Mouse (Mus musculus): ENCODE data around the gene Slc25a41.

DNA sequence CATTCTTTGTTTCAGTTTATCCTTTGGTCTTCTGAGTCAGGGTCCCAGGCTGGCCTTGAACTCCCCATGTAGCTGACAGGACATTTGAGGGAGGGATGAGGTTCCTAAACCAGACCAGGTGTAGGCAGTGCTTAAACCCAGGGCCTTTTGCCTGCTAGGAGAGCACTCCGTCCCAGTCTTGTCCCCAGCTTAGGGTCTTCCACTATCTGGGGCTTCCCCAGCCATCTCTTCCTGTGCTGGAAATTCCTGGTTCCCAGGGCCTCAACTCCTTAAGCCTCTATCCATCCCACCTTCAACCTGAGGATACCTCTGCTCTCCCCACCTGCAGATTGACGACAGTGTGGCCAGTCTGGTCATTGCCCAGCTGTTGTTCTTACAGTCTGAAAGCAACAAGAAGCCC, 50.5 kb downstream of the Slc25a41 start:
- no peak for TF ChIP-seq POLR2A (IDR thresholded peaks at IDR 0.05; ENCODE audit: borderline replicate concordance, extremely low read depth, low read depth, low read length)
- TF ChIP-seq CTCF (IDR thresholded peaks at IDR 0.05; ENCODE audit: insufficient read depth, low read length): no peak

All from lung, adult 2 months (tissue).